Mouse (Mus musculus): ENCODE results near the gene Hist1h2ah. TPM values are rescaled to one million over a fixed set of nuclear protein-coding genes. Genes with fewer than 3 reads are reported as not detected.

Hist1h2ah gene
- polyA plus RNA-seq, 1 experiment, result 2.2 TPM

DNA sequence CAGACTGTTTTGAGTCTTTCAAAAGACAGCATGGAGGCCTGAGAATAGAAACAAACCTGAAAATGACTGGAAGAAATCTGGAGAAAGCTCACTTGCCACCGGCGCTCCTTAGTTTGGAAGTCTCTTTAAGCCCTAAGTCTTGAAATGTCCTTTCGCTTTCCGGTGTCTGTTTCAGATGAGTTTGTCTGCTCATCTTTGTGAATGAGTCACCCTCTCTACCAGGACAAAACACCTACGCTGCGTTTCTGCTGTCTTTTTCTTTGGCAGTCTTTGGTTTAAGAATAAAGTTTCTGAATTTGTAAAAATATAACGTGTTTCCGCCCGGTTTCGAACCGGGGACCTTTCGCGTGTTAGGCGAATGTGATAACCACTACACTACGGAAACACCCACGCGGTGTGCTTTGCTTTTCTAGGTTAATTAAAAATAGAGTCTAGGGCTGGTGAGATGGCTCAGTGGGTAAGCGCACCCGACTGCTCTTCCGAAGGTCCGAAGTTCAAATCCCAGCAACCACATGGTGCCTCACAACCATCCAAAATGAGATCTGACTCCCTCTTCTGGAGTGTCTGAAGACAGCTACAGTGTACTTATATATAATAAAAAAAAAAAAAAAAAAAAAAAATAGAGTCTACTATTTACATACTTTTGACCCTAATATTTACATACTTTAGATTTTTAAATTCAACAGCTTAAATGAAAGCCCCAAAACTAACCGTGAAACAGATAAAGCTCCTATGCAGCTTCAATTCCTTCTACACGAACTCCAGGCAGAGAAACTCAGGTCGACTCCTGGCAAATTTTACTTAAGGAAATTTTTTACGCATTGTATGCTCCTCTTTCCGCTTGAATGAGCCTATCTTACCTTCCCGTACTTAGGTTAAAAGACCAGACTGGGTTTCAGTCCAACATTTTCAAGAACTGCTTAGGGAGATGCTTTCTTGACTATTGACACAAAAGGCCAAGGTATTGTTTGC, 19.6 kb downstream of the Hist1h2ah start:
- Histone ChIP-seq H3K4me2 (ENCODE audit: low read depth) (peak overlapping the region; percentile 37), H3ac (ENCODE audit: control insufficient read depth, insufficient read length) (no peak overlapping the region), H3K27me3 (ENCODE audit: control insufficient read depth, insufficient read depth, insufficient read length) (no peaks in the 10 kb centered on the region), H3K36me3 (ENCODE audit: control insufficient read depth, insufficient read depth) (no peaks in the 10 kb centered on the region), H3K4me3 (no peak overlapping the region), H3K79me2 (ENCODE audit: control insufficient read depth, insufficient read depth) (no peaks in the 10 kb centered on the region)
- TF ChIP-seq CEBPB (IDR thresholded peaks at IDR 0.05; ENCODE audit: insufficient read depth, poor library complexity, severe bottlenecking), result 0 out of 2 replicates have a peak, but pooled peaks have one; percentile 12
- TF ChIP-seq MYOG (IDR thresholded peaks at IDR 0.05; ENCODE audit: control insufficient read depth in 1 of 3, insufficient read depth in 1 of 3, insufficient read length in 2 of 3, low read depth in 2 of 3), result no peak
- TF ChIP-seq POLR2A (IDR thresholded peaks at IDR 0.05; ENCODE audit: insufficient read length, low read depth), result no peak
- no peak for TF ChIP-seq TCF3 (IDR thresholded peaks at IDR 0.05; ENCODE audit: insufficient read length, low read depth)
- no peak for TF ChIP-seq SRF (IDR thresholded peaks at IDR 0.05; ENCODE audit: control insufficient read depth, insufficient read length, low read depth)

GRCm38 (mm10) chr13:22014411-22014845, 20.9 kb downstream of the Hist1h2ah start:
- no peak overlapping the region for H3K4me3 ChIP-seq

DNA sequence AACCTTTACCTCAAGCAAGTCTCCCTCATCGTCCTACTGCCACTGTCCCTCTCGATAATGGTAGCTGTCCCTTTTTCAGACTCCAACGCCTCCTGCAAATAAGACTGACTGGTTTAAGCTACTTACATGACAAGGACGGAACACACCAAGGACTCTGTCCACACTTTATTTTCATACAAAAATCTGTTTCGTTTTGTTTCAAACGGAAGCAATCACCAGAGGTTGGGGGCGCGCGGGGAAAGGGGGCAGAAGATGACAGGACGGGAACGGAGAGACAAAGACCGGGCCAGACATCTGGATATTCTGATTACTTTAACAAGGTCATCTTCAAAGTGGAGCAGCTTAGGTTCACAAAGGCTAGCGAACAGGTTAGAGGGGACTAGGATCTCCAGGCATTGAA, 21.7 kb downstream of the Hist1h2ah start:
- peaks cover 10% of the 10 kb centered on the region for H3K27me3 ChIP-seq (ENCODE audit: control insufficient read depth, insufficient read depth, insufficient read length)
- no peak overlapping the region for H3K4me2 ChIP-seq (ENCODE audit: low read depth)
- H3K4me3 ChIP-seq, result no peak overlapping the region
- no peaks in the 10 kb centered on the region for H3K79me2 ChIP-seq (ENCODE audit: control insufficient read depth, insufficient read depth)
- no peak overlapping the region for H3ac ChIP-seq (ENCODE audit: control insufficient read depth, insufficient read length)
- TF ChIP-seq TCF3 (IDR thresholded peaks at IDR 0.05; ENCODE audit: insufficient read length, low read depth), result no peak
- no peak for TF ChIP-seq TCF12 (IDR thresholded peaks at IDR 0.05; ENCODE audit: insufficient read depth, poor library complexity, severe bottlenecking)
- no peak for TF ChIP-seq E2F4 (IDR thresholded peaks at IDR 0.05; ENCODE audit: insufficient read depth)
- no peak for TF ChIP-seq USF1 (IDR thresholded peaks at IDR 0.05; ENCODE audit: low read depth)
- no peak for TF ChIP-seq POLR2AphosphoS2 (IDR thresholded peaks at IDR 0.05; ENCODE audit: insufficient read length, low read depth)
- no peak for TF ChIP-seq SRF (IDR thresholded peaks at IDR 0.05; ENCODE audit: control insufficient read depth, insufficient read length, low read depth)
- TF ChIP-seq REST (IDR thresholded peaks at IDR 0.05; ENCODE audit: insufficient read depth, insufficient read length), result no peak
- TF ChIP-seq MYOD1 (IDR thresholded peaks at IDR 0.05; ENCODE audit: control insufficient read depth in 1 of 3, insufficient read length in 2 of 3, low read depth in 2 of 3), result no peak
- no peak for TF ChIP-seq MYOG (IDR thresholded peaks at IDR 0.05; ENCODE audit: control insufficient read depth in 1 of 3, insufficient read depth in 1 of 3, insufficient read length in 2 of 3, low read depth in 2 of 3)
- no peak for TF ChIP-seq CEBPB (IDR thresholded peaks at IDR 0.05; ENCODE audit: insufficient read depth, poor library complexity, severe bottlenecking)
- TF ChIP-seq POLR2A (IDR thresholded peaks at IDR 0.05; ENCODE audit: insufficient read length, low read depth), result no peak
- no peak for TF ChIP-seq MAX (IDR thresholded peaks at IDR 0.05; ENCODE audit: low read depth)
- H3K36me3 ChIP-seq (ENCODE audit: control insufficient read depth, insufficient read depth), result no peaks in the 10 kb centered on the region

More at GRCm38 (mm10) chr13:22014411-22014845, 20.9 kb downstream of the Hist1h2ah start:
- H3K27me3 ChIP-seq (ENCODE audit: control insufficient read depth, insufficient read depth, insufficient read length), result peaks cover 5% of the 10 kb centered on the region
- H3K79me2 ChIP-seq (ENCODE audit: control insufficient read depth, insufficient read depth), result no peaks in the 10 kb centered on the region
- no peaks in the 10 kb centered on the region for H3K36me3 ChIP-seq (ENCODE audit: control insufficient read depth, insufficient read depth)
- TF ChIP-seq CEBPB (IDR thresholded peaks at IDR 0.05; ENCODE audit: insufficient read depth, poor library complexity, severe bottlenecking) (no peak), SRF (IDR thresholded peaks at IDR 0.05; ENCODE audit: control insufficient read depth, insufficient read length, low read depth) (no peak), POLR2A (IDR thresholded peaks at IDR 0.05; ENCODE audit: insufficient read length, low read depth) (no peak), USF1 (IDR thresholded peaks at IDR 0.05; ENCODE audit: low read depth) (no peak), MYOD1 (IDR thresholded peaks at IDR 0.05; ENCODE audit: control insufficient read depth in 1 of 3, insufficient read length in 2 of 3, low read depth in 2 of 3) (no peak), REST (IDR thresholded peaks at IDR 0.05; ENCODE audit: insufficient read depth, insufficient read length) (no peak), MYOG (IDR thresholded peaks at IDR 0.05; ENCODE audit: control insufficient read depth in 1 of 3, insufficient read depth in 1 of 3, insufficient read length in 2 of 3, low read depth in 2 of 3) (no peak), E2F4 (IDR thresholded peaks at IDR 0.05; ENCODE audit: insufficient read depth) (no peak), POLR2AphosphoS2 (IDR thresholded peaks at IDR 0.05; ENCODE audit: insufficient read length, low read depth) (no peak), TCF3 (IDR thresholded peaks at IDR 0.05; ENCODE audit: insufficient read length, low read depth) (no peak), TCF12 (IDR thresholded peaks at IDR 0.05; ENCODE audit: insufficient read depth, poor library complexity, severe bottlenecking) (no peak), MAX (IDR thresholded peaks at IDR 0.05; ENCODE audit: low read depth) (no peak)
- H3K4me2 ChIP-seq (ENCODE audit: low read depth), result no peak overlapping the region
- no peak overlapping the region for H3ac ChIP-seq (ENCODE audit: control insufficient read depth, insufficient read length)

- Histone ChIP-seq H3K4me3 (no peak within 1 kb of the TSS), H3K36me3 (ENCODE audit: control insufficient read depth, insufficient read depth) (no peaks in the 10 kb centered on the region), H3K27me3 (ENCODE audit: control insufficient read depth, insufficient read depth, insufficient read length) (peaks cover 22% of the 10 kb centered on the region), H3K4me2 (ENCODE audit: low read depth) (no peak within 1 kb of the TSS), H3ac (ENCODE audit: control insufficient read depth, insufficient read length) (no peak within 1 kb of the TSS), H3K79me2 (ENCODE audit: control insufficient read depth, insufficient read depth) (no peaks in the 10 kb centered on the region)
- TF ChIP-seq MAX (IDR thresholded peaks at IDR 0.05; ENCODE audit: low read depth), result no peak
- no peak for TF ChIP-seq MYOD1 (IDR thresholded peaks at IDR 0.05; ENCODE audit: control insufficient read depth in 1 of 3, insufficient read length in 2 of 3, low read depth in 2 of 3)
- no peak for TF ChIP-seq TCF3 (IDR thresholded peaks at IDR 0.05; ENCODE audit: insufficient read length, low read depth)
- no peak for TF ChIP-seq POLR2AphosphoS2 (IDR thresholded peaks at IDR 0.05; ENCODE audit: insufficient read length, low read depth)
- TF ChIP-seq SRF (IDR thresholded peaks at IDR 0.05; ENCODE audit: control insufficient read depth, insufficient read length, low read depth), result no peak
- TF ChIP-seq TCF12 (IDR thresholded peaks at IDR 0.05; ENCODE audit: insufficient read depth, poor library complexity, severe bottlenecking), result no peak
- TF ChIP-seq CEBPB (IDR thresholded peaks at IDR 0.05; ENCODE audit: insufficient read depth, poor library complexity, severe bottlenecking), result no peak
- TF ChIP-seq POLR2A (IDR thresholded peaks at IDR 0.05; ENCODE audit: insufficient read length, low read depth), result no peak
- TF ChIP-seq E2F4 (IDR thresholded peaks at IDR 0.05; ENCODE audit: insufficient read depth), result no peak
- TF ChIP-seq REST (IDR thresholded peaks at IDR 0.05; ENCODE audit: insufficient read depth, insufficient read length), result no peak
- no peak for TF ChIP-seq USF1 (IDR thresholded peaks at IDR 0.05; ENCODE audit: low read depth)
- no peak for TF ChIP-seq MYOG (IDR thresholded peaks at IDR 0.05; ENCODE audit: control insufficient read depth in 1 of 3, insufficient read depth in 1 of 3, insufficient read length in 2 of 3, low read depth in 2 of 3)
These were observed 25.7 kb downstream of the Hist1h2ah start, which contains the start of gene Prss16 for GRCm38 (mm10) chr13:22009642-22010041. Gene Prss16, minus strand, starts transcription at chr13:22009742.
